Mouse (Mus musculus): ENCODE results near the gene Ces1g.

Ces1g gene

GRCm38 (mm10) chr8:93337207-93337606 lies at the start of gene Ces1g:
Gene Ces1g (minus strand): TSS chr8:93337308.
- no peak for DNase-seq (ENCODE audit: low spot score in 2 of 2)

- no peak for DNase-seq (ENCODE audit: low spot score in 2 of 2)
Measured at GRCm38 (mm10) chr8:93379625-93380024, 42.5 kb upstream of the Ces1g start, which contains the start of gene Ces1h. Gene Ces1h (minus strand): TSS chr8:93379725.

- no peak for DNase-seq (ENCODE audit: low spot score in 2 of 2)
Measured at GRCm38 (mm10) chr8:93369481-93369880, 32.4 kb upstream of the Ces1g start.

- no peak for DNase-seq (ENCODE audit: low spot score in 2 of 2)
Measured at GRCm38 (mm10) chr8:93360113-93360512, 23.0 kb upstream of the Ces1g start.

GRCm38 (mm10) chr8:93339531-93339930 lies 2.4 kb upstream of the Ces1g start:
- DNase-seq (ENCODE audit: low spot score in 2 of 2), result no peak

- DNase-seq (ENCODE audit: low spot score in 2 of 2), result no peak
Measured at GRCm38 (mm10) chr8:93332703-93333102, 4.4 kb downstream of the Ces1g start.

- no peak for DNase-seq (ENCODE audit: low spot score in 2 of 2)
Measured at GRCm38 (mm10) chr8:93331151-93331550, 6.0 kb downstream of the Ces1g start.

GRCm38 (mm10) chr8:93325123-93325522 lies 12.0 kb downstream of the Ces1g start:
- DNase-seq (ENCODE audit: low spot score in 2 of 2), result no peak

- DNase-seq (ENCODE audit: low spot score in 2 of 2), result no peak
Measured at GRCm38 (mm10) chr8:93317031-93317430, 20.1 kb downstream of the Ces1g start.

- DNase-seq (ENCODE audit: low spot score in 2 of 2), result no peak
Measured at GRCm38 (mm10) chr8:93315557-93315956, 21.6 kb downstream of the Ces1g start.

- no peak for DNase-seq (ENCODE audit: low spot score in 2 of 2)
Measured at GRCm38 (mm10) chr8:93283896-93284295, 53.2 kb downstream of the Ces1g start.

- no peak for DNase-seq (ENCODE audit: low spot score in 2 of 2)
Measured at GRCm38 (mm10) chr8:93282349-93282748, 54.8 kb downstream of the Ces1g start.

- no peak for DNase-seq (ENCODE audit: low spot score in 2 of 2)
Measured at GRCm38 (mm10) chr8:93279556-93279955, 57.6 kb downstream of the Ces1g start, which contains the start of gene Ces1f. Gene Ces1f (minus strand): TSS chr8:93279747.

- peak; percentile 45 to 55 for DNase-seq (ENCODE audit: low spot score in 2 of 2)
Measured at GRCm38 (mm10) chr8:93278176-93278805, 58.8 kb downstream of the Ces1g start.

GRCm38 (mm10) chr8:93274609-93275008 lies 62.5 kb downstream of the Ces1g start:
- DNase-seq (ENCODE audit: low spot score in 2 of 2), result no peak

- DNase-seq (ENCODE audit: low spot score in 2 of 2), result no peak
Measured at GRCm38 (mm10) chr8:93273321-93273720, 63.8 kb downstream of the Ces1g start.

- peak; percentile 29 to 31 for DNase-seq (ENCODE audit: low spot score in 2 of 2)
Measured at GRCm38 (mm10) chr8:93272686-93273085, 64.4 kb downstream of the Ces1g start.

- no peak for DNase-seq (ENCODE audit: low spot score in 2 of 2)
Measured at GRCm38 (mm10) chr8:93261436-93261835, 75.7 kb downstream of the Ces1g start.

- no peak for DNase-seq (ENCODE audit: low spot score in 2 of 2)
Measured at GRCm38 (mm10) chr8:93252400-93252925, 84.6 kb downstream of the Ces1g start.

Data from right cerebral cortex, postnatal 10 days (tissue).